Mouse (Mus musculus): ENCODE data around the gene Tectb.

- TF ChIP-seq POLR2A (IDR thresholded peaks at IDR 0.05; ENCODE audit: insufficient read depth, low read depth, low read length), result no peak
- TF ChIP-seq CTCF (IDR thresholded peaks at IDR 0.05; ENCODE audit: insufficient read depth, low read depth, low read length), result no peak
Observed at GRCm38 (mm10) chr19:55231081-55231480, 50.5 kb downstream of the Tectb start.
